Mouse (Mus musculus) intestine, embryonic 15.5 days (tissue): ENCODE results near the gene Ybx1. TPM values are rescaled to one million over a fixed set of nuclear protein-coding genes. Genes with fewer than 3 reads are reported as not detected.

Source experiments
- ATAC-seq: fragments of 200-750 bp; cut with Nextera tagmentation; 2 replicates; pipeline ENCODE4 v1.8.0; 2017; ENCODE audit warnings: moderate TSS enrichment, moderate library complexity
- H3K27ac ChIP-seq: fragments of 300-500 bp; sonication (generic); 2 replicates; pipeline ENCODE4 v1.5.1; 2015; ENCODE audit warnings: mild to moderate bottlenecking, inconsistent platforms
- H3K27me3 ChIP-seq: fragments of 300-500 bp; sonication (generic); replicated peaks from 2 replicates; pipeline ENCODE4 v1.6.1; 2015; ENCODE audit warnings: inconsistent platforms
- H3K36me3 ChIP-seq: fragments of 300-500 bp; sonication (generic); 2 replicates; pipeline ENCODE4 v1.6.1; 2015; ENCODE audit warnings: inconsistent platforms
- H3K4me1 ChIP-seq: fragments of 300-500 bp; sonication (generic); replicated peaks from 2 replicates; pipeline ENCODE4 v1.6.1; 2015; ENCODE audit warnings: inconsistent platforms
- H3K4me2 ChIP-seq: fragments of 300-500 bp; sonication (generic); replicated peaks from 2 replicates; pipeline ENCODE4 v1.6.1; 2015; ENCODE audit warnings: mild to moderate bottlenecking, inconsistent platforms
- H3K4me3 ChIP-seq: fragments of 300-500 bp; sonication (generic); replicated peaks from 2 replicates; pipeline ENCODE4 v1.5.1; 2015; ENCODE audit warnings: inconsistent platforms
- H3K9ac ChIP-seq: fragments of 300-500 bp; sonication (generic); 2 replicates; pipeline ENCODE4 v1.6.1; 2015; ENCODE audit warnings: inconsistent platforms
- H3K9me3 ChIP-seq: fragments of 300-500 bp; sonication (generic); 2 replicates; pipeline ENCODE4 v1.6.1; 2016; ENCODE audit warnings: inconsistent platforms
- WGBS: fragments of 180-500 bp; shearing (Covaris S2); methylation state at CpG from one replicate; pipeline ENCODE4 v1.1.7; 2015; 5-methylcytosine and 5-hydroxymethylcytosine counted together
- polyA plus RNA-seq: library from polyadenylated mRNA; unstranded; fragments of >200 nt; fragmentation: Nextera tagmentation; extraction: Ambion mirVana; gene quantifications from 2 replicates; pipeline ENCODE4 v1.2.1, GENCODE M21; 2015

Gene Ybx1
- polyA plus RNA-seq, 1 experiment from 2014 or later, result 712 TPM

GRCm38 (mm10) chr4:119262483-119262882 lies 31.9 kb downstream of the Ybx1 start:
- no peak overlapping the region for H3K4me3 ChIP-seq
- ATAC-seq, result no peak
- no peak overlapping the region for H3K4me2 ChIP-seq
- H3K27ac ChIP-seq, result no peak overlapping the region
- H3K9ac ChIP-seq, result no peak overlapping the region
- H3K4me1 ChIP-seq, result 0 out of 2 replicates have a peak, but pooled peaks cover 2% of the 10 kb centered on the region
- 85% methylated on average over 5 of the region's 5 CpGs for WGBS
- H3K36me3 ChIP-seq, result no peaks in the 10 kb centered on the region
- H3K9me3 ChIP-seq, result no peaks in the 10 kb centered on the region
- no peaks in the 10 kb centered on the region for H3K27me3 ChIP-seq

DNA sequence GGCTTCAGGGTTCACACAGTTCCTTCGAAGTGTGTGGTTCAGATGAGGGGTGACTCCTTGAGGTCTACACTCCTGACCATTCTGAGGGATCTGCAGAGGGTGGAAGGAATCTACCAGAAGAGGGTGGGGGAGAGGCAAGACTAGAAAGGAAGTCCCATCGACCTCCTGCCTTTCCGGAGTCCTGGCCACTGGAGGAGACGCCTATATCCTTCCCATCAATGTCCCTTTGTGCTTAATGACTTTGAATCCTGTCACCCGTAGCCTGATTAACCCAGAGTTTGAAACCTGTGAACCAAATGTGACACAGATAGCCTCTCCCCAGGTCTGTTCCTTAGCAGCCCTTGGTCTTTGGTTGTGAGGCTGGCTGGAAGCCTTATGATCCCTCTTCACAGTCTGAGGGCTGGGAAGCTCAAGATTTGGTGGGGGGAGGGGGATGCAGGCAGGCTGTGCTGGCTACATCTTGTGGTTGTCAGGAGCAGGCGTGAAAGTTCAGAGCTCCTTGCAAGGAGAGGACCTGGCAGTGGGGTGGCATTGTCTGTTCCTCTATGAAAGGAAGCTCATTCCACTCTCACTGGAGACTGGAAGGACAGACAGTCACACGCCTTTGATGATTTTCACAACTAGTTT lies 33.2 kb downstream of the Ybx1 start:
- H3K4me3 ChIP-seq, result no peak overlapping the region
- H3K4me1 ChIP-seq, result 0 out of 2 replicates have a peak, but pooled peaks cover 2% of the 10 kb centered on the region
- no peak overlapping the region for H3K4me2 ChIP-seq
- no peak for ATAC-seq
- no peaks in the 10 kb centered on the region for H3K36me3 ChIP-seq
- H3K9me3 ChIP-seq, result no peaks in the 10 kb centered on the region
- H3K9ac ChIP-seq, result no peak overlapping the region
- 51% methylated on average over 7 of the region's 7 CpGs for WGBS
- H3K27ac ChIP-seq, result no peak overlapping the region
- H3K27me3 ChIP-seq, result no peaks in the 10 kb centered on the region

- no peak overlapping the region for H3K9ac ChIP-seq
- H3K4me3 ChIP-seq, result no peak overlapping the region
- ATAC-seq, result no peak
- H3K4me1 ChIP-seq, result 0 out of 2 replicates have a peak, but pooled peaks cover 2% of the 10 kb centered on the region
- WGBS, result 80% methylated on average over 15 of the region's 15 CpGs
- no peaks in the 10 kb centered on the region for H3K27me3 ChIP-seq
- H3K4me2 ChIP-seq, result no peak overlapping the region
- no peaks in the 10 kb centered on the region for H3K36me3 ChIP-seq
- no peaks in the 10 kb centered on the region for H3K9me3 ChIP-seq
- no peak overlapping the region for H3K27ac ChIP-seq
Observed at GRCm38 (mm10) chr4:119259344-119260254, 34.8 kb downstream of the Ybx1 start.

- Histone ChIP-seq H3K9me3 (no peaks in the 10 kb centered on the region), H3K27me3 (no peaks in the 10 kb centered on the region), H3K27ac (0 out of 2 replicates have a peak overlapping the region, but pooled peaks have one; percentile 15), H3K4me3 (no peak overlapping the region), H3K9ac (no peak overlapping the region), H3K36me3 (no peaks in the 10 kb centered on the region), H3K4me1 (peaks cover 6% of the 10 kb centered on the region; the same call in 1 of the 2 replicates), H3K4me2 (no peak overlapping the region)
- 54% methylated on average over 6 of the region's 6 CpGs for WGBS
- ATAC-seq, result peak; percentile 56
Observed at GRCm38 (mm10) chr4:119257083-119257482, 37.3 kb downstream of the Ybx1 start.

DNA sequence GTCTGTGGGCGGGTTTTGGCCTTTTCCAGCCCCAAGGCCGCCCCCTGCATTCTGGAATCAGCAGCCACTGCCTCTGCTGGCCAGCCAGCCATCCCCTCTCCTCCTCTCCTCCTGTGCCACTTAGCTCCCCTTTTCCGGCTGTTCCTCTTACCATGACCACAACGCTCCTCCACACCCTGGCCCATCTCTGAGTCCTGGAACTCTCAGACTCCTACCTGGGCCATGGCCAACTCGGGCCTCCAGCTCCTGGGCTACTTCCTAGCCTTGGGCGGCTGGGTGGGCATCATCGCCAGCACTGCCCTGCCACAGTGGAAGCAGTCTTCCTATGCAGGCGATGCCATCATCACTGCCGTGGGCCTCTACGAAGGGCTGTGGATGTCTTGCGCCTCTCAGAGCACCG lies 39.1 kb downstream of the Ybx1 start, which contains the start of gene Cldn19:
Gene Cldn19 (plus strand): TSS at position 64 of the 400 bp plus-strand sequence.
- H3K4me2 ChIP-seq, result no peak within 1 kb of the TSS
- H3K27me3 ChIP-seq, result no peaks in the 10 kb centered on the region
- WGBS, result 86% methylated on average over 12 of the region's 12 CpGs
- no peak for ATAC-seq
- H3K4me3 ChIP-seq, result no peak within 1 kb of the TSS
- no peak within 1 kb of the TSS for H3K27ac ChIP-seq
- H3K36me3 ChIP-seq, result no peaks in the 10 kb centered on the region
- H3K9me3 ChIP-seq, result no peaks in the 10 kb centered on the region
- H3K4me1 ChIP-seq, result peaks cover 6% of the 10 kb centered on the region; the same call in 1 of the 2 replicates
- H3K9ac ChIP-seq, result no peak within 1 kb of the TSS

- Histone ChIP-seq H3K36me3 (no peaks in the 10 kb centered on the region), H3K4me3 (no peak overlapping the region), H3K4me2 (no peak overlapping the region), H3K27ac (no peak overlapping the region), H3K9ac (no peak overlapping the region), H3K27me3 (no peaks in the 10 kb centered on the region), H3K9me3 (no peaks in the 10 kb centered on the region), H3K4me1 (peaks cover 4% of the 10 kb centered on the region; the same call in 1 of the 2 replicates)
- WGBS, result 49% methylated on average over 9 of the region's 9 CpGs
- no peak for ATAC-seq
Observed at GRCm38 (mm10) chr4:119254012-119254618, 40.3 kb downstream of the Ybx1 start.

GRCm38 (mm10) chr4:119252025-119252808 lies 42.2 kb downstream of the Ybx1 start:
- no peak for ATAC-seq
- 54% methylated on average over 7 of the region's 7 CpGs for WGBS
- H3K27ac ChIP-seq, result no peak overlapping the region
- no peaks in the 10 kb centered on the region for H3K27me3 ChIP-seq
- H3K4me1 ChIP-seq, result peaks cover 5% of the 10 kb centered on the region; the same call in 1 of the 2 replicates
- no peak overlapping the region for H3K4me3 ChIP-seq
- H3K9ac ChIP-seq, result no peak overlapping the region
- peaks cover 3% of the 10 kb centered on the region; the same call in 1 of the 2 replicates for H3K36me3 ChIP-seq
- no peaks in the 10 kb centered on the region for H3K9me3 ChIP-seq
- no peak overlapping the region for H3K4me2 ChIP-seq

GRCm38 (mm10) chr4:119248407-119248965 lies 45.9 kb downstream of the Ybx1 start:
- Histone ChIP-seq H3K4me3 (no peak overlapping the region), H3K9me3 (no peaks in the 10 kb centered on the region), H3K4me2 (no peak overlapping the region), H3K4me1 (0 out of 2 replicates have a peak, but pooled peaks cover 3% of the 10 kb centered on the region), H3K9ac (no peak overlapping the region), H3K27me3 (no peaks in the 10 kb centered on the region), H3K27ac (no peak overlapping the region), H3K36me3 (peaks cover 4% of the 10 kb centered on the region; the same call in 1 of the 2 replicates)
- no peak for ATAC-seq
- WGBS, result 89% methylated on average over 11 of the region's 11 CpGs

- Histone ChIP-seq H3K27me3 (no peaks in the 10 kb centered on the region), H3K9me3 (no peaks in the 10 kb centered on the region), H3K36me3 (peaks cover 4% of the 10 kb centered on the region; the same call in 1 of the 2 replicates), H3K27ac (0 out of 2 replicates have a peak overlapping the region, but pooled peaks have one; percentile 32), H3K4me3 (no peak overlapping the region), H3K9ac (no peak overlapping the region), H3K4me1 (0 out of 2 replicates have a peak, but pooled peaks cover 3% of the 10 kb centered on the region), H3K4me2 (no peak overlapping the region)
- ATAC-seq, result peak; percentile 78
- 35% methylated on average over 13 of the region's 13 CpGs for WGBS
Observed at GRCm38 (mm10) chr4:119247462-119248235, 46.8 kb downstream of the Ybx1 start.

DNA sequence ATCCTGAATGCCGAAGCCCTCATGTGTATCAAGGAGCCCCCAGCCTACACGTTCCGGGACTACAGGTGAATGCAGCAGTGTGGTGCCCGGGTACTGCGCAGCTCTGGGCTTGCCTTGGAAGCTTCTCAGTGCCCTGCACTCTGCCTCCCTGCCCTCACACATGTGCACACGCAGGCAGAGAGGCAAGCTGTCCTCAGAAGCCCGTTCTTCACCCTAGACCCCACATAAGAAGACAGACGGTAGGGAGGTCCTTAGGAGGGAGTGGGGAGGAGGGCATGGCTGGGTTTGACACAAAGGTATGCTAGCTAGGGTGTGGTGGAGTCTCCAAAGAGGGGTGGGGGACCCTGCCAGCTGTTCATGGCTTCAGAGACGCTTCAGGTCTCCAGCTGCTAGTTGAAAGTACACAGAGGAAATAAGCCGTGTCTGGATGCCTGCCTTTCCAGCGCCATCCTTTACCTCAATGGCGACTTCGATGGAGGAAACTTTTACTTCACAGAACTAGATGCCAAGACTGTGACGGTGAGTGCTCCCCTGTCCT lies 47.6 kb downstream of the Ybx1 start:
- H3K4me3 ChIP-seq, result no peak overlapping the region
- H3K9me3 ChIP-seq, result no peaks in the 10 kb centered on the region
- 76% methylated on average over 14 of the region's 14 CpGs for WGBS
- H3K27ac ChIP-seq, result no peak overlapping the region
- H3K4me1 ChIP-seq, result 0 out of 2 replicates have a peak, but pooled peaks cover 3% of the 10 kb centered on the region
- ATAC-seq, result no peak
- no peak overlapping the region for H3K9ac ChIP-seq
- no peaks in the 10 kb centered on the region for H3K27me3 ChIP-seq
- no peak overlapping the region for H3K4me2 ChIP-seq
- H3K36me3 ChIP-seq, result peaks cover 5% of the 10 kb centered on the region; the same call in 1 of the 2 replicates
